Mouse (Mus musculus): ENCODE results near the gene Spint4. TPM values are rescaled to one million over a fixed set of nuclear protein-coding genes. Genes with fewer than 3 reads are reported as not detected.
"Not testable (repeated sequence)": the region's sequence is repeated elsewhere in the genome, so short reads cannot be mapped to it uniquely, and the experiment has no call there.

Gene Spint4
- not detected for total RNA-seq (2021)

GRCm38 (mm10) chr2:164698201-164698600 lies at the start of gene Spint4:
Gene Spint4 (plus strand): TSS chr2:164698501.
- DNase-seq (ENCODE audit: low spot score): no peak
- intact Hi-C loops (cut with DNase I): no loop called here

GRCm38 (mm10) chr2:164655858-164656257 lies 42.4 kb upstream of the Spint4 start, which contains the start of gene Wfdc10:
Gene Wfdc10 (plus strand): TSS chr2:164656046.
- DNase-seq (ENCODE audit: low spot score): no peak
- intact Hi-C loops (cut with DNase I): no loop called here

DNA sequence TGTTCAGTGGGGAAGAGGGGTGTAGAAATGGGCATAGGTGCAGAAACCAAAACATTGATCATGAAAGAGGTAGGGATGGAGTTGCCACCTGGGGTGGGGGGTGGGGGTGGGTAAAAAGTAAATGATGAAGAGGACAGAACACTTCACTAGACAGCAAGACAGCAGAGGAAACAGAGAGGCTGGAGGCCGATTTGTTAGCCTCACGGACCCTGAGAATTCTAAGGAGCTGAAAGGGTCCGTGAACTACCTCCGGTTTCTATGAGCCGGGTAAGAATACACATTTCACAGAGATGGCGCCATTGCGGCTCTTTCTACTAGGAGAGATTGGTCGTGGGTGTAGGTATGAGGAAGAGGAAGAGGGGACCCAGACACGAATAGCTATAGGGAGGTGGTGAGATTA lies 41.8 kb upstream of the Spint4 start, which contains the start of gene Wfdc9:
Wfdc9 (minus strand) TSS at position 101 of the 400 bp plus-strand sequence.
- intact Hi-C loops (cut with DNase I): no loop called here
- no peak for DNase-seq (ENCODE audit: low spot score)

DNA sequence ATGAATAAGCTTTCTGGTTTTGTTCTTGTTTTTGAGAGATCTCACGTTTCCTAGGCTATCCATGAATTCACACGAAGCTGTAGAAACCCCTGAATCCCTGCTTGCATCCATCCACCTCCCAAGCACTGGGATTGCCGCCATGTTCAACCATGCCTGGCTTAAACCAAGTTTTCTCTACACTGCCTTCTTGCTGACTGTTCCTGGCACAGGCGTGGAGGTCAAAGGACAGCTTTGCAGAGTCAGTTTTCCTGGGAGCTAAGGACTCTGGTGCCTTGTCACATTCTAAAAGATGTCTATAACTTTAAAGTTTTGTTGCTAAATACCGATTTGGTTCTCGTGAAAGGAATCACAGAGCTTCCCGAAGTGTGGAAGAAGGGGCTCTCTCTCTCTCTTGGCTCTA lies 33.5 kb upstream of the Spint4 start:
- intact Hi-C loops (cut with DNase I): no loop called here
- no peak for DNase-seq (ENCODE audit: low spot score)

DNA sequence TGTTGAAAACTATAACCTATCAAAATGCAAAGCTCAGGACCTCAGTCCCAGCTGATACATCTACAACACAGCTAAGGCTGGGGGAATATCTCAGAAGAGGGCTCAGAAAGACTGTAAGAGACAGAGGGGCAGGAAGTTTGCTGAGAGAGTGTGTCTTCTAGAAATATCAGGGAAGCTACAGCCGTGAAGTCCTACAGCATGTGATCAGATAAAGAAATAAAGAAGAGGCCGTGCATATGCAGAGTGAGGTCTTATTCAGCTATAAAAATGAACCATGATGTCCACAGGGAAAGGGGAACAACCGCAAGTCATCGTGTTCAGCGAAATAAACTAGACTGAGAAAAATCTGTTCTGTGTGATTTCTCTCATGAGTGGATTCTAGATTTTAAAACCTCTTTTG lies 28.0 kb upstream of the Spint4 start:
- DNase-seq (ENCODE audit: low spot score): no peak
- intact Hi-C loops (cut with DNase I): no loop called here

GRCm38 (mm10) chr2:164670938-164671337 lies 27.4 kb upstream of the Spint4 start:
- DNase-seq (ENCODE audit: low spot score): no peak
- intact Hi-C loops (cut with DNase I): no loop called here

- intact Hi-C loops (cut with DNase I): no loop called here
- no peak for DNase-seq (ENCODE audit: low spot score)
Observed at GRCm38 (mm10) chr2:164673987-164674386, 24.3 kb upstream of the Spint4 start, which contains the start of gene Wfdc11. Gene Wfdc11 (minus strand): TSS chr2:164674087.

DNA sequence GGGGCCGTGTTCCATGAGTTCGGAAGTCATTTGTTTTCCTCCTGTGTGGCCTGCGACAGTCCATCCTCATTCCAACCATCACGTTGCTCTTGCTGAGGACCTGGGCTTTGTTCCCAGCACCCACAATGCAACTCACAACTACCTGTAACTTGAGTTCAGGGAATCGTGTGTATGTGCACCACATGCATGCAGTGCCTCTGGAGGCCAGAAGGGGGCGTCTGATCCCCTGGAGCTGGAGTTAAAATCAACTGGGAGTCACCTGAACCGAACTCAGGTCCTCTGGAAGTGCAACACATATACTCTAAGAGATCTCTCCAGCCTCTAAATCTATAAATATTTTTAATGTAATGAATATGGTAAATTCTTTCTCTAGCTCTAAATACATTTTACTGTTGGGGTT lies 22.2 kb upstream of the Spint4 start:
- no peak for DNase-seq (ENCODE audit: low spot score)
- intact Hi-C loops (cut with DNase I): loop anchor here (5.0 kb wide), 1 partner anchor 116 kb away; no protein-coding TSS in a partner anchor

DNA sequence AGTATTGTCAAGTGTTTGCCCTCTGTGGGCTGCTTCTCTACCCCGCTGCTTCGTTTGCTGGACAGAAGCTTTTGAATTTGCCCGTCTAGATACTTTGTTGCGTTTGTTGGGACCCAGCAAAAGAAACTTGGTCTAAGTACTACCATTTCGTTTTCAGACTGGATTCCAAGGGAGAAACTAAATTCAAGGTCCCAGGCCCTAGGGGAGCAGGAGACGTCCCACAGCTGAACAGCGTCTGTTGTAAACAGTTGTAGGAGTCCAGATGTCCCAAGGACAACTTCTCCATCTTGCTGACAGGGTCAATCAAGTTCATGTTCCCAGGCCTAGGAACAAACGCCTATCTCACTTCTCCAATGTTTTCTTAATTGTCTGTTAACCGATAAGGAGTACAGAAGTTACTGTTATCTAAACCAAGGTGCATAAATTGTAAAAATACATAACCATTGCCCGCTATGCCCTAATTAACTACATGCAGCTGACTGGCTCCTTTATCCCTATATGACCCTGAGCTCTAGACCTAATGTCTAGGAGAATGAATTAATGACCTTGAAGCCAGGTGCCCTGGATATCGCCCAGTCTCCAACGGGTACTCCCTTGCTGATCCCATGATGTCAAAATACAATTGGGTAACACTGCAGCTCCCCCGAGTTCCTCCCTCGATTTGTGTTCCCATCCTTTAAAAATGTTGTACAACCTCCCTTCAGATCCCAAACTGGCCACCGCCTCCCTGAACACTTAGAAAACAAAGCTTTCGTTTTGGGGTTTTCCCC lies 21.2 kb upstream of the Spint4 start:
- no peak for DNase-seq (ENCODE audit: low spot score)
- intact Hi-C loops (cut with DNase I): loop anchor here (5.0 kb wide), 1 partner anchor 115 kb away; no protein-coding TSS in a partner anchor

DNA sequence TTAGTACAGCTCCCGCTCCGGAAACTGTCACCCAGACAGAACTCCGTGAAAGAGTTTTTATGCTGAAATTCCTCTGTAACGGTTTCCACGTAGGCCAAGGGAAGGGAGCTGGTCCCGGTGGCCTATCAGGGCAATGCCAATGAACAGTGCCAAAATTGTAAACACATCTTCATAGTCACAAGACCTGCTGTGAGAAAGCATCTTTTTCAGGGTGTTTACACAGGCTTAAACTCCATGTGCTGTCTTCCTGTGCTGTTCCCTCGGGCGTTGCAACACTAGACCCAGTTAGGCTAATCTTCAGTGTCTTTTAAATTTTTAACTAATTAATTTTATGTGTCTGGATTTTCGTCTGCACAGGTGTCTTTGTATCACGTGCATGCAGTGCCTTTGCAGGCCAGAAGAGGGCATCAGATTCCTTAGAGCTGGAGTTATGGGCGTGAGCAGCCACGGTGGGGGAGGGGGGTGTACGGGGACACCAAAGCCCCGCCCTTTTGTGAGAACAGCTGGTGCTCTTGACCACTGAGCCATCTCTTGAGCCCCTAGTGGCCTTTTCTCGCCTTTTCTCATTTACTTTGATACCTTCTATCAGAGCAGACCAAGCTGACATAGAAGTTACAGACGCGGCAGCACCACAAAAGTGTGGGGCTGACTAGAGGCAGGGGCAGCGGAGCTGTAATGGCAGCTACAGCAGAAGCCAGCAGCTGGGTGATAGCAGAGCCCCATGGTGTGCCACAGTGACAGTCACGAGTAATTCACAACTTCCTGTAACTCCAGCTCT lies 19.3 kb upstream of the Spint4 start:
- DNase-seq (ENCODE audit: low spot score): no peak
- intact Hi-C loops (cut with DNase I): loop anchor here (2.0 to 5.0 kb wide), 2 partner anchors 48 to 113 kb away; no protein-coding TSS in a partner anchor

- no peak for DNase-seq (ENCODE audit: low spot score)
- intact Hi-C loops (cut with DNase I): loop anchor here (2.0 to 5.0 kb wide), 2 partner anchors 47 to 112 kb away; no protein-coding TSS in a partner anchor
Observed at GRCm38 (mm10) chr2:164679906-164680305, 18.4 kb upstream of the Spint4 start.

DNA sequence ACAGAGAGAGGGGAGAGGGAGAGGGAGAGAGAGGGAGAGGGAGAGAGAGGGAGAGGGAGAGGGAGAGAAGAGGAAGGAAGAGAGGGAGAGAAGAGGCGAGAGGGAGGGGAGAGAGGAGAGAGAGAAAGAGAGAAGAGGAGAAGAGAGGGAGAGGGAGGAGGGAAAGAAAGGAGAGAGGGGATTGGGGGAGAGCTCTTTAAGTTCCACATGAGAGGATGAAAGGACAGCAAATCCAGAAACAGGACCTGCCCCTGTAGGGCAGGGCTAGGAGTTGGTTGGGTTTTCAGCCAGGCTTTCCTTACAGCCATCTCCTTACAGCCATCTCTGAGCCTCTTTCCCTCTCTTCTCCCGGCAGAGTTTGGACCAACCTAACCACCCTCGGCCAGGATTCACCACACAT lies 13.5 kb upstream of the Spint4 start, which contains the start of gene Wfdc13:
Wfdc13 (plus strand) TSS at position 301 of the 400 bp plus-strand sequence.
- intact Hi-C loops (cut with DNase I): no loop called here
- DNase-seq (ENCODE audit: low spot score): no peak

DNA sequence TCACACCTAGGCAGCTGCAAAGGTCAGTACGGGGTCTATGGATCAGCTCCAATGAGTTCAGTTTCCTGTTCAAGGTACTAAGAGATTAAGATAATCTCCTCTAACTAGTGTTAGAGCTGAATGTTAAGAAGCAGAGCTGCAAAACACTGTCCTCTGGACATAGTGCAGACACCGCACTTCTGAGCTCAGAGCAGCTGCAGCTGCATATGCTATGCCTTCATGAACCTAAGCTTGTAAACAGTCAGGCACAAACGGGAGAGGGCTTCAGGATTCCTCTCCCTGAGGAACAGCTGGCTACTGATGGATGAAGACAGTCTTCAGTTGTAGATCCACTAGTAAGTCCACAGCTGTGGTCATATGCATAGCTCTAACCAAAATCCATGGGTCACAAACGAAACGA lies 2.7 kb downstream of the Spint4 start:
- no peak for DNase-seq (ENCODE audit: low spot score)
- intact Hi-C loops (cut with DNase I): no loop called here

DNA sequence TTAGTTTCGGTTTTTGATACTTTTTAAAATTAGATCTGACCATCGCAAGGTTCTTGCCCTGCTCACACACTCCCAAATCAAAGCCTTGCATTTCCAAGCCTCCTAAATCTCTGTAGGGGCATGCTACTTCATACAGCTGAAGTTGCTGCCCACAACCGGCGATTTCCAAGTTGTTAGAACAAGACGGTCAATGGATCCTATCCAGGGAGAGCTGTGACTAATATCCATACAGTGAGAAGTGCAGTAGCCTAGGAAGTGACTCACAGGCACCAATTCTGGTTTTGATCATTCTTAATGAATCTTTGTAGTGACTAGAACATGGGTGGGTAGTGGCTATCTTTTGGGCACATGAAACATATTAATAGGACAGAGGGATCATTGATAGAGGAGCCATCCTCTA lies 3.5 kb downstream of the Spint4 start:
- DNase-seq (ENCODE audit: low spot score): no peak
- intact Hi-C loops (cut with DNase I): no loop called here

DNA sequence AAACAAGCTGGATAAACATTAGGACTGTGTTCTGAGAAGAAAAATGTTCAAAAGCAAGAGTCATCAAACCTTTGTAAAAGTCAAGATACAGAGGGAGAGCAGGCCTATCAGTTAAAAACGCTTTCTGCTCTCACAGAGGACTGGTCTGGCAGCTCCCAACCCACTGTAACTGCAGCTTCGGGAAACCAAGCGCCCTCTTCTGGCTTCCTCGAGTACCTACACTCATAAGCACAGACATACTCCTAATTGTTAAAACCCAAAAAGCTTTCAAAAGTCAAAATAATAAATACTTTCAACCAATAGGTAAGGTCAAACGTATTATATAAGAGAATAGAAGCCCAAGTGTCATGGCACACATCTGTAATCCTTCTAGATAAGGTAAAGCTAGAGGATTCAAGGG lies 5.9 kb downstream of the Spint4 start:
- no peak for DNase-seq (ENCODE audit: low spot score)

DNA sequence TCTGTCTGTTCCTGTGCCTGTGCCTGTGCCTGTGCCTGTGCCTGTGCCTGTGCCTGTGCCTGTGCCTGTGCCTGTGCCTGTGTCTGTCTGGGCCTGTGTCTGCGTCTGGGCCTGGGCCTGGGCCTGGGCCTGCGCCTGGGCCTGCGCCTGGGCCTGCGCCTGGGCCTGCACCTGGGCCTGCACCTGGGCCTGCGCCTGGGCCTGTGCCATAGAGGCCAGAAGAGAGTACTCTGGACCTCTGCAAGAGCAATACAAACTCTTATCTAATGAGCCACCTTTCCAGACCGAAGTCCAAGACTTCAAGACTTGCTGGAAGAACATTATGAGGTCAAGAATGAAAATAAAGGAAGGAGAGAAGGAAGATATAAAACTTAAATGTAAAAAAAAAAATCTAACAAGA lies 7.0 kb downstream of the Spint4 start:
- intact Hi-C loops (cut with DNase I): no loop called here

More for the DNA sequence above, 5.9 kb downstream of the Spint4 start:
- intact Hi-C loops (cut with DNase I): no loop called here

GRCm38 (mm10) chr2:164705991-164706390 lies 7.7 kb downstream of the Spint4 start:
- DNase-seq (ENCODE audit: low spot score): no peak
- intact Hi-C loops (cut with DNase I): no loop called here

More for the DNA sequence above, 7.0 kb downstream of the Spint4 start:
- no peak for DNase-seq (ENCODE audit: low spot score)

DNA sequence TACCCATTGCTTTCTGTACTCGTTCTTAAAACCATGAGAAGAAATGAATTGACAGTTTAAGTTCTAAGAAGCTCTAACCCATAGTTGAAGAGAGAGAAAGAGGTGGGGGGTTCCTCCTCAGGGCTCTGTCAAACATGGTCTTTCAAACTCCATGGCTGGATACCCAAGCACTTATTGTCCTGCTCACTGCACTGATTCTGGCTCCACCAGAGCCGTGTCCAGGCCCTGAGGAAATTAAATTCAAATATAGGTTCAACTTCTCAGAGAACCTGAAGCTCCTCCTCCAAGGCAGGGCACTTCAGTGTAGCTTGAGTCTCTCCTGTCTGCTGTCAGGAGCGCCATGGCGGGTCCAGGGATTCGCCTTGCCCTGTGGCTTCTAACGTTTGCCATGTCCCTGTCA lies 16.7 kb downstream of the Spint4 start, which contains the start of gene Spint5:
Spint5 (plus strand) TSS at position 301 of the 400 bp plus-strand sequence.
- no peak for DNase-seq (ENCODE audit: low spot score)
- intact Hi-C loops (cut with DNase I): no loop called here

DNA sequence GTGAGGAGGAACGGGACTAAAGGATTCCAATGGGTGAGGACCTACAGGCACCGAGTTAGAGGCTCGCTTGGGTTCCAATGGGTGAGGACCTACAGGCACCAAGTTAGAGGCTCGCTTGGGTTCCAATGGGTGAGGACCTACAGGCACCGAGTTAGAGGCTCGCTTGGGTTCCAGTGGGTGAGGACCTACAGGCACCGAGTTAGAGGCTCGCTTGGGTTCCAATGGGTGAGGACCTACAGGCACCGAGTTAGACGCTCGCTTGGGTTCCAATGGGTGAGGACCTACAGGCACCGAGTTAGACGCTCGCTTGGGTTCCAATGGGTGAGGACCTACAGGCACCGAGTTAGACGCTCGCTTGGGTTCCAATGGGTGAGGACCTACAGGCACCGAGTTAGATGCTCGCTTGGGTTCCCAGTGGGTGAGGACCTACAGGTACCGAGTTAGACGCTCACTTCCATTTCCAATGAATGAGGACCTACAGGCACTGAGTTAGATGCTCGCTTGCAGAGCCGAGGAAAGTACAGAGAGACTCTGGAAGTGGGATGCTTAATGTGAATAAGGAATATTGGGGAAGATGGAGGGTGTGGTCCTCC lies 18.0 kb downstream of the Spint4 start:
- DNase-seq (ENCODE audit: low spot score); intact Hi-C loops (cut with DNase I): not testable (repeated sequence)

- DNase-seq (ENCODE audit: low spot score): no peak
- intact Hi-C loops (cut with DNase I): no loop called here
Observed at GRCm38 (mm10) chr2:164723276-164723675, 25.0 kb downstream of the Spint4 start.

Data from heart, postnatal 25 days (tissue).